Mouse (Mus musculus) ovary, postnatal 36 days (tissue): ENCODE results near the gene Vinac1.
"Not testable (repeated sequence)": the region's sequence is repeated elsewhere in the genome, so short reads cannot be mapped to it uniquely, and the experiment has no call there.

Source experiments
- DNase-seq: peaks from one replicate; pipeline ENCODE4 v3.0.0; 2022; ENCODE audit warnings: low spot score, mixed read lengths

Gene Vinac1

DNA sequence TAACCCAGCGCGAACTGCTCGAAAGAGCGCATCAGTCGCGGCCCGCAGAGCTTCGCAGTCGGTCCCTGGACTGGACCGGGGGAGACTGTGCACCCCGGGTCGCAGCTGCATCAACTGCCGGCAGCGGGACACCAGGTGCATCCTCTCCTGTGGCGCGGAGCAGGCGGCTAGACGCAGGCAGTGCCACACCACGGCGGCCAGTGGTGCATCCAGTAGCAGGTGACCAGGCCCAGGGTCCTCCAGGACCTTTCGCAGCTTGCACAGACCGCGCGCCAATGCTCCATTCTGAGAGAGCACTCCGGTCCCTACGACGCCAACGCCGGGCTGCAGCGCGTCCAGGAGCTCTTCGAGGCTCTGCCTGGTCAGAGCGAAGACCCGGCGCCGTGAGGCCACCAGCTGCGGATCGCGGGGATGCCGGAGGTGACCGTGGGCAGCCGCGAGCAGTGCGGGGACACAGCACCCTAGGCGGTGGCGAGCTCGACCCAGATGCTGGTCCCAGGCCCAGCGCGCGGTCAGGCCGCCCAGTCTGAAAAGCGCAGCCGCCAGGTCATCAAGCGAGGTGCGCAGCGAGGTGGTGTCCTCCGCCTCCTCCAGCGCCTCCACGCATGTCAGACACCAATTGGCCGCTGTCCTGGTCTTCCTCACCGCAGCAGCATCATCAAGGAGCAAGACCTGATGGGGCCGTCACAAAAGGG, 8.9 kb downstream of the Vinac1 start:
- peak; percentile 24 for DNase-seq

GRCm38 (mm10) chr2:129038426-129038936, 9.5 kb downstream of the Vinac1 start:
- peak; percentile 14 for DNase-seq

GRCm38 (mm10) chr2:129035381-129035780, 12.6 kb downstream of the Vinac1 start:
- no peak for DNase-seq

GRCm38 (mm10) chr2:129024820-129025219, 23.2 kb downstream of the Vinac1 start:
- DNase-seq, result no peak

- DNase-seq, result no peak
Measured at GRCm38 (mm10) chr2:129020106-129020505, 27.9 kb downstream of the Vinac1 start.

- DNase-seq, result not testable (repeated sequence)
Measured at GRCm38 (mm10) chr2:129008867-129009266, 39.1 kb downstream of the Vinac1 start.

DNA sequence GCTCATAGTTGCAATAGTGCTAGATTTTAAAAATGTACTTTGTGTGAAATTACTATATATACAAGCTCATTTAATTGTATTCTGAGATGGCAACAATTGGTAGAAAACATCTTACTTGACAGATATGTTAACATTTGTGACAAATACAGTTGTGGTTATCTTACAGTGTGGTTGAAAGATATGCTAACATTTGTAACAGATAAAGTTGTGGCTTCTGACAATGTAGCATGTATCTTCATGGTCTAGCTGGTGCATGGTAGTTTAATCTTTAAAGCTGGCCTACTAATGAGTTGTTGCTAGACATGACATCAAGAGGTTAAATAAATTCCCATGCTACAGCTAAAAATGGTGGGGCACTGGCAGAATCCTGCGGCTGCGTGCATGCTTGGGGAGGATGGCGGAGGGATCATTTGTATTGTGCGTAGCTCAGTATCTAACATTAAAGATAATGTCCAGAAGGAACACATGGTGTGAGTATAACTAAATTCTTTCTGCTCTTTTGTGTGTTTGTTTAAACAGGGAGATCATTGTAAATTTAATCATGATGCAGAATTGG, 41.7 kb downstream of the Vinac1 start:
- DNase-seq, result no peak

- no peak for DNase-seq
Measured at GRCm38 (mm10) chr2:129004872-129005271, 43.1 kb downstream of the Vinac1 start.

- no peak for DNase-seq
Measured at GRCm38 (mm10) chr2:128984746-128985145, 63.2 kb downstream of the Vinac1 start.

DNA sequence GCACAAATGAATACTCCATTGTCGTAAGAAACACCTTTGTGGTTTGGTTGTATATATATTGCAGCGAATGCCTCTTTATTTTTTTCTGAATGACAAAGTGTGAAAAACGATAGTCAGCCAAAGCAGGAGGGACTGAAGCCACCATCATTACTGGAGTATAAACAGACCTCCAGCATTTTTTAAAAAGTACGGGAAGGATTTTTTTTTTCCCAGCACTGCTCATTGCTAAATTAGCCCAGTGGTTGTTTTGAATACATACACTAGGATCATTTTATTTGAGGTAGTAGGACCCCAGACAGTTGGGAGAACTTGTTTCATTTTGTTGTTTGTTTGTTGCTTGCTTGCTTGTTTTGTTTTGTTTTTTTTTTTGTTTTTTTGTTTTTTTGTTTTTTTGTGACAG, 72.4 kb downstream of the Vinac1 start:
- DNase-seq, result no peak
